Mouse (Mus musculus): ENCODE data around the gene Sec31b. TPM values are rescaled to one million over a fixed set of nuclear protein-coding genes. Genes with fewer than 3 reads are reported as not detected.

Gene Sec31b
- polyA plus RNA-seq, 1 experiment, result 2.1 TPM

DNA sequence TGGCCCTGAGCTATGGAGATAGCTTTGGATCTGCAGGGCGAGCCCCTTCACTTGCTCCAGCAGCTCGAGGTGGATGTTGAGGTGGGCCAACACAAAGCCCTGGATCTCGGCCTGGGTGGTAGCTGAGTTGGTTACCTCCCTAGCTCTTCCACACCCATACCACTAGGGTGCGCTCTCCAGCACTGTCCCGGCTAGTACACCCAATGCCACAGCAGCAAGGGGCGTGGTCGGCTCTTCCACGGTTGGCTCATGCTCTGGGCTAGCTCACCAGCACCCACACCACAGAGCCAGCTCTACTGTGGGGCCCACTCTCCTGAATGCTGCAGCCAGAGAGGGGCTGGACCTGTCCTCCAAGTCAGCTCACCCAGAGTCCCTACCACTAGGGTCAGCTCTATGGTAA is 58.4 kb downstream of the Sec31b start:
- Histone ChIP-seq H3K27me3 (ENCODE audit: control insufficient read depth, insufficient read depth, low read length, poor library complexity, severe bottlenecking) (no peaks in the 10 kb centered on the region), H3K9ac (ENCODE audit: low read depth, poor library complexity, severe bottlenecking) (no peak overlapping the region), H3K9me3 (replicated peaks; ENCODE audit: control insufficient read depth, insufficient read depth, low read length, poor library complexity, severe bottlenecking) (no peaks in the 10 kb centered on the region), H3K4me1 (ENCODE audit: control insufficient read depth, insufficient read depth, low read length) (no peaks in the 10 kb centered on the region), H3K27ac (ENCODE audit: insufficient read depth, low read length) (no peak overlapping the region), H3K4me3 (ENCODE audit: low read depth, low read length) (no peak overlapping the region), H3K36me3 (ENCODE audit: control insufficient read depth, insufficient read depth, low read length, poor library complexity, severe bottlenecking) (no peaks in the 10 kb centered on the region)
- TF ChIP-seq EP300 (IDR thresholded peaks at IDR 0.05; ENCODE audit: insufficient read depth, low read depth, low read length) (no peak), POLR2A (IDR thresholded peaks at IDR 0.05; ENCODE audit: insufficient read depth, low read length) (no peak), CTCF (IDR thresholded peaks at IDR 0.05; ENCODE audit: low read depth, low read length) (peak; percentile 98)

DNA sequence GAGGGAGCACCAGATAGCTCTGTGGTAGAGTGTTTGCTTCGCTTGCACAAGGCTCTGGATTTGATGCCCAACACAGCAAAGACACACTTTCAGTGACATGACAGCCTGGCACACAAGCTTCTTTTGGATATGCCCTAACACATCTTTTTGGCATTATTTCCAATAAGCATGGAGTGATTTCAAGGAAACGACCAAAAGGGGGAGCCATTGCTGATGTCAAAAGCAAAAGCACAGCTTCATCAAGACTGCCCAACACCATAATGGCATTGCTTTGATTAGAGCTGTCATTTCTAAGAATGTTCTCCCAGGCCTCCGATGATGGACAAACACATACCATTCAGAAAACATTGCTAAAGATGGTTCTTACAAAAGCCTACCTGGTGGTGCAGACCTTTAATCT is 69.1 kb downstream of the Sec31b start:
- H3K27me3 ChIP-seq (ENCODE audit: control insufficient read depth, insufficient read depth, low read length, poor library complexity, severe bottlenecking), result no peaks in the 10 kb centered on the region
- no peaks in the 10 kb centered on the region for H3K9me3 ChIP-seq (replicated peaks; ENCODE audit: control insufficient read depth, insufficient read depth, low read length, poor library complexity, severe bottlenecking)
- no peak overlapping the region for H3K27ac ChIP-seq (ENCODE audit: insufficient read depth, low read length)
- TF ChIP-seq EP300 (IDR thresholded peaks at IDR 0.05; ENCODE audit: insufficient read depth, low read depth, low read length) (no peak), CTCF (IDR thresholded peaks at IDR 0.05; ENCODE audit: low read depth, low read length) (peak; percentile 7)
- no peak overlapping the region for H3K4me3 ChIP-seq (ENCODE audit: low read depth, low read length)
- no peak overlapping the region for H3K9ac ChIP-seq (ENCODE audit: low read depth, poor library complexity, severe bottlenecking)
- no peaks in the 10 kb centered on the region for H3K4me1 ChIP-seq (ENCODE audit: control insufficient read depth, insufficient read depth, low read length)
- H3K36me3 ChIP-seq (ENCODE audit: control insufficient read depth, insufficient read depth, low read length, poor library complexity, severe bottlenecking), result no peaks in the 10 kb centered on the region

DNA sequence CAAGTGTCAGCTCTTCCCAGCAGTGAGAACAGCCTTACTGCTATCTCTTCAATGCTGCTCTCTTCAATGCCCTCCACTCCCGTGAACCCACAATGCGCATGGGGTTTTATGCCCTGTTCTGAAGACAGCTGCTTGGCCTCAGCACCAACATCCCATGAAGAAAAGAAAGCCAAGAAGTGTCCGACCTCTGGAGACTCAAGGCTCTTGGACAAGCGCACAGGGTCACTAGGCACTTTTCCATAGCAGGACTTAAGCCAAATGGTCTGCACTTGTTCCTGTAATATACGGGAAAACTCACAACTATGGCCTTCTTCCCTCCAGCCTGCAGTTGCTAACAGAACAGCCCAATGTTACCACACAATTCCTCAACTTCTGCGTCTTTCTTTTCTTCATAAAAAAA is 70.4 kb downstream of the Sec31b start:
- H3K9ac ChIP-seq (ENCODE audit: low read depth, poor library complexity, severe bottlenecking), result no peak overlapping the region
- TF ChIP-seq CTCF (IDR thresholded peaks at IDR 0.05; ENCODE audit: low read depth, low read length) (no peak), POLR2A (IDR thresholded peaks at IDR 0.05; ENCODE audit: insufficient read depth, low read length) (no peak), EP300 (IDR thresholded peaks at IDR 0.05; ENCODE audit: insufficient read depth, low read depth, low read length) (no peak)
- no peak overlapping the region for H3K4me3 ChIP-seq (ENCODE audit: low read depth, low read length)
- no peaks in the 10 kb centered on the region for H3K36me3 ChIP-seq (ENCODE audit: control insufficient read depth, insufficient read depth, low read length, poor library complexity, severe bottlenecking)
- no peaks in the 10 kb centered on the region for H3K4me1 ChIP-seq (ENCODE audit: control insufficient read depth, insufficient read depth, low read length)
- no peak overlapping the region for H3K27ac ChIP-seq (ENCODE audit: insufficient read depth, low read length)
- H3K27me3 ChIP-seq (ENCODE audit: control insufficient read depth, insufficient read depth, low read length, poor library complexity, severe bottlenecking), result no peaks in the 10 kb centered on the region
- H3K9me3 ChIP-seq (replicated peaks; ENCODE audit: control insufficient read depth, insufficient read depth, low read length, poor library complexity, severe bottlenecking), result no peaks in the 10 kb centered on the region

DNA sequence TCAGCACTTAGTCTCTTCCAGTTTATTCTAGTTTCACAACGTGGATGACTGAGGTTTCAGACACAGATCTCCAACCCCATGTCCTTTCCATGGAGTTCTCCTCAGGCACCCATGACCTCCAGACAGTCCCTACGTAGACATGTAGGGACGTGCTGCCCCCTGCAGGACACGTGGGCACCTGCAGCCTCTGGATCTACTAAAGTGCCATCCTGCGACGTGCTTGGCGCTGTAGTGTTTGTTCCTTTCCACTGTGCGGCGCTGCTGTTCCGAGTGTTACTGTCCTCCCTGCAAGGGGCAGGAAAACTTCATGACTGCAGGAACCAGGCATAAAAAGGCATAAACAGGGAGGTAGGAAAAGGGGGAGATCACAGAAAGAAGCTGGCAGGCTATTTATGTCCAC is 71.5 kb downstream of the Sec31b start:
- no peak overlapping the region for H3K4me3 ChIP-seq (ENCODE audit: low read depth, low read length)
- TF ChIP-seq CTCF (IDR thresholded peaks at IDR 0.05; ENCODE audit: low read depth, low read length), result peak; percentile 100
- no peak for TF ChIP-seq POLR2A (IDR thresholded peaks at IDR 0.05; ENCODE audit: insufficient read depth, low read length)
- TF ChIP-seq EP300 (IDR thresholded peaks at IDR 0.05; ENCODE audit: insufficient read depth, low read depth, low read length), result no peak
- no peaks in the 10 kb centered on the region for H3K36me3 ChIP-seq (ENCODE audit: control insufficient read depth, insufficient read depth, low read length, poor library complexity, severe bottlenecking)
- H3K27me3 ChIP-seq (ENCODE audit: control insufficient read depth, insufficient read depth, low read length, poor library complexity, severe bottlenecking), result no peaks in the 10 kb centered on the region
- H3K9ac ChIP-seq (ENCODE audit: low read depth, poor library complexity, severe bottlenecking), result no peak overlapping the region
- H3K4me1 ChIP-seq (ENCODE audit: control insufficient read depth, insufficient read depth, low read length), result no peaks in the 10 kb centered on the region
- H3K9me3 ChIP-seq (replicated peaks; ENCODE audit: control insufficient read depth, insufficient read depth, low read length, poor library complexity, severe bottlenecking), result peaks cover 4% of the 10 kb centered on the region; the same call in 1 of the 2 replicates
- H3K27ac ChIP-seq (ENCODE audit: insufficient read depth, low read length), result no peak overlapping the region

Other genes starting within 250 kb of the Sec31b start
- 0.19 TPM in 1 of 2 replicates, not detected in the other for gene Scd4, start 212.8 kb downstream of the Sec31b start, polyA plus RNA-seq (2011; ENCODE audit: insufficient read depth, insufficient read length, low read depth, missing spikeins)
- gene Scd1, start 138.0 kb downstream of the Sec31b start, polyA plus RNA-seq (2011; ENCODE audit: insufficient read depth, insufficient read length, low read depth, missing spikeins), result 114 TPM in 2 replicates
- gene Wnt8b, start 52.4 kb downstream of the Sec31b start, polyA plus RNA-seq (2011; ENCODE audit: insufficient read depth, insufficient read length, low read depth, missing spikeins), result not detected in 2 replicates
- gene Gm20538, start 7.0 kb upstream of the Sec31b start, polyA plus RNA-seq (2011; ENCODE audit: insufficient read depth, insufficient read length, low read depth, missing spikeins), result not detected in 2 replicates
- gene Ndufb8, start 9.6 kb upstream of the Sec31b start, polyA plus RNA-seq (2011; ENCODE audit: insufficient read depth, insufficient read length, low read depth, missing spikeins), result 181 and 191 TPM in 2 replicates
- 26.7 and 29.6 TPM in 2 replicates for gene Hif1an, start 17.0 kb upstream of the Sec31b start, polyA plus RNA-seq (2011; ENCODE audit: insufficient read depth, insufficient read length, low read depth, missing spikeins)
- not detected in 2 replicates for gene Pax2, start 210.2 kb upstream of the Sec31b start, polyA plus RNA-seq (2011; ENCODE audit: insufficient read depth, insufficient read length, low read depth, missing spikeins)